Mouse (Mus musculus): ENCODE measurements around the gene Bysl. TPM values are rescaled to one million over a fixed set of nuclear protein-coding genes. Genes with fewer than 3 reads are reported as not detected.

Gene Bysl
- total RNA-seq, 2 experiments from 2014 or later: 28.6 TPM

GRCm38 (mm10) chr17:47554621-47555020 lies 56.7 kb downstream of the Bysl start:
- DNase-seq: no peak
- intact Hi-C loops (cut with DNase I): no loop called here

GRCm38 (mm10) chr17:47552994-47553393 lies 58.3 kb downstream of the Bysl start:
- intact Hi-C loops (cut with DNase I): no loop called here
- DNase-seq: no peak

- intact Hi-C loops (cut with DNase I): no loop called here
- no peak for DNase-seq
These were observed 60.2 kb downstream of the Bysl start for GRCm38 (mm10) chr17:47551049-47551448.

Other genes starting within 250 kb of the Bysl start
- 10 to 100 TPM; 32.8 to 37.8 TPM for gene Mrps10, start 242.6 kb downstream of the Bysl start, total RNA-seq (2021)
- under 1 TPM; 0.56 to 0.92 TPM for gene Guca1b, start 226.1 kb downstream of the Bysl start, total RNA-seq (2021)
- gene Guca1a, start 210.9 kb downstream of the Bysl start, total RNA-seq (2021): under 1 TPM; 0.56 to 0.76 TPM
- gene AI661453, start 174.9 kb downstream of the Bysl start, total RNA-seq (2021): under 1 TPM; 0.48 to 0.54 TPM
- gene 1700001C19Rik, start 174.1 kb downstream of the Bysl start, total RNA-seq (2021): not detected
- gene Taf8, start 109.2 kb downstream of the Bysl start, total RNA-seq (2021): 10 to 100 TPM; 12.7 to 15.5 TPM
- 10 to 100 TPM; 30.1 to 36.2 TPM for gene Ccnd3, start 106.4 kb downstream of the Bysl start, total RNA-seq (2021)
- 10 to 100 TPM; 29.2 to 30.3 TPM for gene Med20, start 90 bp upstream of the Bysl start, total RNA-seq (2021)
- 1 to 10 TPM; 4.8 to 6.6 TPM for gene Gm20517, start 97 bp upstream of the Bysl start, total RNA-seq (2021)
- 10 to 100 TPM; 23.3 to 26.2 TPM for gene Usp49, start 19.2 kb upstream of the Bysl start, total RNA-seq (2021)
- gene Tomm6, start 76.9 kb upstream of the Bysl start, total RNA-seq (2021): 100 to 1,000 TPM; 179 to 192 TPM
- 10 to 100 TPM; 32.4 to 35.4 TPM for gene Frs3, start 77.5 kb upstream of the Bysl start, total RNA-seq (2021)
- gene Gm21981, start 83.0 kb upstream of the Bysl start, total RNA-seq (2021): 1 to 10 TPM; 3.6 to 7.4 TPM
- 1 to 10 TPM; 2.4 to 6.8 TPM for gene Prickle4, start 83.2 kb upstream of the Bysl start, total RNA-seq (2021)
- not detected for gene Pgc, start 115.3 kb upstream of the Bysl start, total RNA-seq (2021)
- gene Tfeb, start 125.5 kb upstream of the Bysl start, total RNA-seq (2021): 1 to 10 TPM; 5.0 to 5.7 TPM
- gene Mdfi, start 223.2 kb upstream of the Bysl start, total RNA-seq (2021): 1 to 10 TPM; 2.5 to 3.7 TPM

All from left cerebral cortex, postnatal 4 days (tissue).